Mouse (Mus musculus) forebrain, embryonic 15.5 days (tissue): ENCODE measurements around the gene Vamp3. TPM values are rescaled to one million over a fixed set of nuclear protein-coding genes. Genes with fewer than 3 reads are reported as not detected.

ENCODE experiments used
- ATAC-seq: fragments of 200-750 bp; cut with Nextera tagmentation; replicated peaks from 2 replicates; pipeline ENCODE4 v1.8.0; 2017; ENCODE audit warnings: mild to moderate bottlenecking, moderate TSS enrichment, moderate library complexity
- H3K27ac ChIP-seq: fragments of 300-500 bp; sonication (generic); replicated peaks from 2 replicates; pipeline ENCODE4 v1.5.1; 2015; ENCODE audit warnings: mild to moderate bottlenecking, inconsistent platforms
- H3K27me3 ChIP-seq: fragments of 300-500 bp; sonication (generic); 2 replicates; pipeline ENCODE4 v1.6.1; 2015; ENCODE audit warnings: inconsistent platforms
- H3K36me3 ChIP-seq: fragments of 300-500 bp; sonication (generic); 2 replicates; pipeline ENCODE4 v1.6.1; 2015; ENCODE audit warnings: mild to moderate bottlenecking, inconsistent platforms
- H3K4me1 ChIP-seq: fragments of 300-500 bp; sonication (generic); 2 replicates; pipeline ENCODE4 v1.6.1; 2015; ENCODE audit warnings: inconsistent platforms
- H3K4me2 ChIP-seq: fragments of 300-500 bp; sonication (generic); replicated peaks from 2 replicates; pipeline ENCODE4 v1.6.1; 2015; ENCODE audit warnings: mild to moderate bottlenecking, inconsistent platforms
- H3K4me3 ChIP-seq: fragments of 300-500 bp; sonication (generic); 2 replicates; pipeline ENCODE4 v1.5.1; 2015; ENCODE audit warnings: mild to moderate bottlenecking, inconsistent platforms
- H3K9ac ChIP-seq: fragments of 300-500 bp; sonication (generic); replicated peaks from 2 replicates; pipeline ENCODE4 v1.6.1; 2015; ENCODE audit warnings: mild to moderate bottlenecking, inconsistent platforms
- H3K9me3 ChIP-seq: fragments of 300-500 bp; sonication (generic); 2 replicates; pipeline ENCODE4 v1.6.1; 2016; ENCODE audit warnings: inconsistent platforms
- WGBS: fragments of 180-500 bp; shearing (Covaris S2); methylation state at CpG from one replicate; pipeline ENCODE4 v1.1.7; 2015; ENCODE audit warnings: mixed read lengths; 5-methylcytosine and 5-hydroxymethylcytosine counted together
- polyA plus RNA-seq: library from polyadenylated mRNA; unstranded; fragments of >200 nt; fragmentation: Nextera tagmentation; extraction: Ambion mirVana; gene quantifications from 2 replicates; pipeline ENCODE4 v1.2.1, GENCODE M21; 2015

Vamp3 gene
- polyA plus RNA-seq, result 69.3 and 69.4 TPM in 2 replicates

DNA sequence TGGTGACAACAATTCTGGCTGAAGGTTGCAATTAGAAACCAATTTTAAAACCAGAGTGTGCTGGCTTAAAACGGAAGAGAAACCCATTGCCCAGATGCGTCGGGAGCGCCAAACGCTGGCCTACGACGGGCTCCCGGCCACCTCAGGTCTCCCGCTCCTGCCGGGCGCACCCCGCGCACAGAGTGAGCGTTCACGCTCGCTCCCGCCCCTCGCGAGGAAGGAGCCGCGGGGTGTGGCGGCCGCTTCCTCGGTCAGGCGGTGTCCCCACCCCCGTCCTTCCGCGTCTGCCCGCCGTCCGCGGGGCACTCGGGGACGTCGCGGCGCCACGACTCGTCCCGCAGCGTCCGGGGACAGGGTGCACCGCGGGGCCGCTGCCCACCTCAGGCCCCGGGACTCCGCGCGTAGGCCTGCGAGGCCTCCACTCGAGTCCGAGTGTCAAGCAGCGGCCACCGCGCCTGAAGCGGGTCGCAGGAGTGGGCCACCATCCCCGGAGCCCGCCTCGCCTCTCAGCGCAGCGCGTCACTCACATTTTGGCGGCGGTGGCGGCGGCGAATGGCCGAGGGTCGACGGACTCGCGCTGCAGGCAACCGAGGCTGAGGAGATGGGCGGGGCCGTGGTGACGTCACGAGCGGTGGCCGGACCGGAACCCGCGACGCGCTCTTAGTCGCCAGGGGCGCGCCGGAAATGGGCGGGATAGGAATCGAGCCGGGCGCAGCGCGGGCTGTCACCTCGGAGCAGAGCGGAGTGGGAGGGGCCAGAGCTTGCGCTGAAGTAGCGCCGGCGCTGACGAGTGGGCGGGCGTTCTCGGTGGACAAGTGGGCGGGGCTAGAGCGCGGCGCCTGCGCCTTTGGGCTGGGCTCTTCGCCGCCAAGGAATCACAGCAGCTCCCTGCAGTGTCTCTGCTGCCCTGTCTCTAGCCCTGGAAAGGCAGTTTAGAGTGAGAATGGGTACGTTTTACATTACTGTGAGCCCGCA lies at the start of gene Vamp3:
Gene Vamp3 (minus strand): TSS at position 617 of the 975 bp plus-strand sequence.
- no peaks in the 10 kb centered on the region for H3K9me3 ChIP-seq
- WGBS, result under 1% methylated on average over 114 of the region's 114 CpGs

DNA sequence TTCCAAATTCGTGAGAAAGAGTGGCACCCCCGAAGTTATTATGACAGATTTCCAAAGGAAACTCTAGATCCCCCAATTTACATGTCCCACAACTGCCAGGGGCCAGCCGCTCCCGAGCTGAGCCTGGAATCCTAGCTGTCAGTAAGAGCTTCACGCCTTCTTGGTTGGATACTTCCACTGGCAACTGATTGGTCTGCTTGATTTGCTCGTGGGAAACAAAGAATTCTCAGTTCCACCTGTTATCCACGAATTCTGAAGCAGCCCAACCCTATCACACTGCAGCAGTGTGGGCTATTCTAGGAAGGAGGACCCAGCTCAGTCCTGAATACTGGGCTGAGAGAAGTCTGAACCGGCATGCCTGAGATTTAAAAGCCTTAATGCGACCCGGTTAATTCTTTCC lies 48.7 kb upstream of the Vamp3 start:
- Histone ChIP-seq H3K4me2 (peak overlapping the region; percentile 60), H3K27me3 (no peaks in the 10 kb centered on the region), H3K9ac (peak overlapping the region; percentile 85), H3K4me3 (peak overlapping the region; percentile 76), H3K36me3 (no peaks in the 10 kb centered on the region), H3K4me1 (peaks cover 62% of the 10 kb centered on the region), H3K27ac (peak overlapping the region; percentile 96), H3K9me3 (no peaks in the 10 kb centered on the region)
- ATAC-seq, result no peak
- 15% methylated on average over 10 of the region's 10 CpGs for WGBS

More for the DNA sequence above, at the start of gene Vamp3:
- Histone ChIP-seq H3K36me3 (peaks cover 38% of the 10 kb centered on the region), H3K4me3 (peak within 1 kb of the TSS; percentile 76), H3K4me1 (peaks cover 21% of the 10 kb centered on the region), H3K27me3 (no peaks in the 10 kb centered on the region), H3K27ac (peak within 1 kb of the TSS; percentile 90), H3K4me2 (peak within 1 kb of the TSS; percentile 57), H3K9ac (peak within 1 kb of the TSS; percentile 85)
- peak; percentile 99 for ATAC-seq

DNA sequence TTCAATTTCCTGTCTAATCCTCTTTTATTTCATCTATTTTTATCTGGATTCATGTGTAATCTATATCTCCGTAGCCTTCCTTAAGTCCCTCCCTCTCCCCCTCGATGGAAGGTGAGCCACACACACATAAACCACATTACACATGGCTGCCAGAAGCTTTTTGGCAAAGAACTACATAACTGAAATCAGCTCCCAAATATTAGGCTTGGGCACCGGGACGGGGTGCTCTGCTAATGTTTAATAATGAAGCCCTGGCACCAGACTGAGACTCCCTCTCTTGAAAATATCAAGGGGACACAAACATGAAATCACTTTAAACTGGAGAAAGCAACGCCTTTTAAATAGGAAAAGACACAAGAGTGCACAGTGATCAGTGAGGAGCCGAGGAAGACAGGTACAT lies 48.1 kb upstream of the Vamp3 start:
- 36% methylated on average over 6 of the region's 6 CpGs for WGBS
- no peaks in the 10 kb centered on the region for H3K9me3 ChIP-seq
- no peaks in the 10 kb centered on the region for H3K27me3 ChIP-seq
- peak overlapping the region; percentile 96 for H3K27ac ChIP-seq
- ATAC-seq, result no peak
- H3K36me3 ChIP-seq, result no peaks in the 10 kb centered on the region
- H3K9ac ChIP-seq, result peak overlapping the region; percentile 85
- H3K4me3 ChIP-seq, result peak overlapping the region; percentile 76
- peak overlapping the region; percentile 60 for H3K4me2 ChIP-seq
- H3K4me1 ChIP-seq, result peaks cover 67% of the 10 kb centered on the region

DNA sequence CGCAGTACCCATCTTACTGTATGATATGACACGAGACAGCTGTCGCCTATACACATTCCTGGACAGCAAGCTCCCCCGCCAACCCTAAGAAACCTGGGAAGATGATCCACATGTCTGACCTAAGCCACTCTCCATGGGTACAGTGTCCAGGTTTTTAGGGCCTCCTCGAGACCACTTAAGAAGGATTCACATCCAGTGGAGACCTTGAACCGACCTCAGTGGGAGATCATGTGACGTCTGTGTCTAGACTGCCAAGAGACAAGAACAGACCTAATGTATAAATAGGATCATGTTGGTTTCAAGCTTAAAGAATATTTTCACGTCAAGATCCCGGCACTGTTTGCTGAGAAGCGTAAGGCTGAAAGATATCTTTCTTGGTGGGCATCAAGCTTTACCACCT lies 46.4 kb upstream of the Vamp3 start:
- H3K4me2 ChIP-seq, result peak overlapping the region; percentile 36
- H3K27ac ChIP-seq, result peak overlapping the region; percentile 83
- peaks cover 74% of the 10 kb centered on the region for H3K4me1 ChIP-seq
- no peaks in the 10 kb centered on the region for H3K27me3 ChIP-seq
- no peak overlapping the region for H3K9ac ChIP-seq
- 76% methylated on average over 10 of the region's 10 CpGs for WGBS
- no peaks in the 10 kb centered on the region for H3K36me3 ChIP-seq
- no peak for ATAC-seq
- no peaks in the 10 kb centered on the region for H3K9me3 ChIP-seq
- H3K4me3 ChIP-seq, result no peak overlapping the region

DNA sequence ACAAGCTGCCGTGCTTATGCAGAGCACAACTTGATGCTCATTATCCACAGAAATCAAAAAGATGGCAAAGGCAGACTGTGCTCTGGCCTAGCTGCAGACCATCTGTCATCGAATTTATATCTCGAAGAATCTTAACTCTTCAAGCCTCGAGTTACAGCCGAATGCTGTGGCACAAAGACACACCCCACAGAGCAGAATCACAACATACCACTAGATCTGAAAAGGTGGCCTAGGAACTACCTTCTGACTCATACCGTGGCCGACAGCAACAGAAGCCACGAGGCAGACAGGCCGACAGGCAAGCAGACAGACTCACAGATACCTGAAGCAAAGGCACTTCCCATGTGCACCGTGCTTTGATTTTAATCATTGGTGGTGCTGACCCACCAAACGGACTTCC lies 45.9 kb upstream of the Vamp3 start:
- Histone ChIP-seq H3K27ac (peak overlapping the region; percentile 83), H3K4me3 (0 out of 2 replicates have a peak overlapping the region, but pooled peaks have one; percentile 11), H3K9ac (no peak overlapping the region; the same call in 1 of the 2 replicates), H3K27me3 (no peaks in the 10 kb centered on the region), H3K4me2 (peak overlapping the region; percentile 36), H3K9me3 (no peaks in the 10 kb centered on the region), H3K36me3 (no peaks in the 10 kb centered on the region), H3K4me1 (peaks cover 75% of the 10 kb centered on the region)
- ATAC-seq, result no peak
- 61% methylated on average over 11 of the region's 11 CpGs for WGBS

DNA sequence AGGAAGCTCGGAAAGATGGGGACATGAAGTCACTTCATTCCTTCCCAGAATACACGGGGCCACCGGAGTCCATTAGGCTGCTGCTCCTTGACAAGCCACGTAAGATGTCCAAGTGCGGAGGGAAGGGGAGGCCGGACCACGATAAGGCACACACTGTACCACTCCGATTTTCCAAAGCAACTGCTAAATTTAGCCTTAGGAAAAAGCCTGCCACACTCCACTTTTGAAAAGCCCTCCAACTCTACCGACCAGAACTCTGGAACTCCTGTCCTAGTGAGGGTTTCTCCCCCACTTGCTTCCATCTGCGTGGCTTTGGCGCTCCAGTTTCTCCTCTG lies 39.3 kb upstream of the Vamp3 start:
- 80% methylated on average over 11 of the region's 11 CpGs for WGBS
- Histone ChIP-seq H3K4me1 (peaks cover 58% of the 10 kb centered on the region), H3K9ac (no peak overlapping the region), H3K27ac (peak overlapping the region; percentile 23; the same call in 1 of the 2 replicates), H3K4me2 (no peak overlapping the region), H3K9me3 (no peaks in the 10 kb centered on the region), H3K4me3 (no peak overlapping the region), H3K36me3 (no peaks in the 10 kb centered on the region), H3K27me3 (no peaks in the 10 kb centered on the region)
- ATAC-seq, result no peak

DNA sequence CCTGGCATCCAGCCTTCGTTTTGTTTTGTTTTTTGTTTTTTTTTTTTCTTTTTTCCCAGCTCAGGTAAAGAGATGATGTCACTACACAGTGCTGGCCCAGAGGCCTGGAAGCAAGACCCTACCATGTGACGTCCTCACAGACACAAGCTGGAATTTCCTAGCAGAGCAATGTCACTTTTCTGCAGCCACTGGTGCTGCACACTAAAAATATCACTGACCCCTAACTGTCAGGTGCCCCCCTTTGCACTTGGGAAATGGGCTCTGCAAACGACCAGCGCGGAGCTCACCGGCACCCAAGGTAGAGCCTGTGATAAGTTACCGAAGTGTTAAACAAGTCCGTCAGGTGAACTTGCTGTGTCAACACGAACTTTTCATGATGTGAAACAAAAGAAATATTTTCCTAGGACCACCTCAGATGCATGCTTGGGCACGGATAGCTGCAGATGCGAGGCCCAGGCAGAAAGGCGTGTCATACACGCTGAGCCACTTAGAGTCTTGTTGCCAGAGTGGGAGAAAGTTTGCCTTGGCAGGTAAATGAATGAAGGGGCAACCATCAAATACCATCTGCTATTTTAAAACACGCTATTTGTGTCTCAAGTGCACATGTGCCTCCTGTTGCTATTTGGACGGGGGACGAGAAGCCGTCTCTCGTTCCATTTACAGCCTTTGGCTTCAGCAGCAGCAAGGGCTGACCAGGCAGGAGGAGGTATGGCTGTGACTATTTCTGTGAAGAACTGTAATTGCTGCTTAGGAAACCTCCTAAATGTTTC lies 38.8 kb upstream of the Vamp3 start:
- no peak overlapping the region for H3K4me2 ChIP-seq
- H3K27me3 ChIP-seq, result no peaks in the 10 kb centered on the region
- H3K27ac ChIP-seq, result 0 out of 2 replicates have a peak overlapping the region, but pooled peaks have one; percentile 23
- H3K4me3 ChIP-seq, result no peak overlapping the region
- H3K36me3 ChIP-seq, result no peaks in the 10 kb centered on the region
- H3K9ac ChIP-seq, result no peak overlapping the region
- 74% methylated on average over 18 of the region's 18 CpGs for WGBS
- no peak for ATAC-seq
- peaks cover 53% of the 10 kb centered on the region for H3K4me1 ChIP-seq
- H3K9me3 ChIP-seq, result no peaks in the 10 kb centered on the region

DNA sequence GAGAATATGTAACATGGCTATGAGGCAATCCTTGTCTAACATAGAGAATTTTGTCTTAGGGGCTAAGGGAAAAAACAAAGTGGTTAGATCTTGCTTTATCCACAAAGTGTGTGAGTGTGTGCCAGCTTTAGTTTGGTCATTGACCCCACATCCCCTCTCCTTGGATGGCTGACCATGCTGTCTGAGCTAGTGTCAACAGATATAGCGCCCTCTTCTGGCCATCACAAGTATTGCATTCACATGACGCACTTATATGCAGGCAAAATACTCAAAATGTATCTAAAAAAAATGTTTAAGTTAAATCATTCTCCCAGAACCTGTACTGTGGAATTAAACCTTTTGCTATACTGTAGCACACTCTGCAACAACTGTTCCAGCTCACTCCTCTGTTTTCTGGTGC lies 37.4 kb upstream of the Vamp3 start:
- H3K9me3 ChIP-seq, result no peaks in the 10 kb centered on the region
- no peak for ATAC-seq
- no peak overlapping the region for H3K9ac ChIP-seq
- H3K27ac ChIP-seq, result no peak overlapping the region
- no peak overlapping the region for H3K4me3 ChIP-seq
- peaks cover 51% of the 10 kb centered on the region for H3K4me1 ChIP-seq
- no peak overlapping the region for H3K4me2 ChIP-seq
- no peaks in the 10 kb centered on the region for H3K36me3 ChIP-seq
- no peaks in the 10 kb centered on the region for H3K27me3 ChIP-seq
- WGBS, result 42% methylated on average over 2 of the region's 2 CpGs

DNA sequence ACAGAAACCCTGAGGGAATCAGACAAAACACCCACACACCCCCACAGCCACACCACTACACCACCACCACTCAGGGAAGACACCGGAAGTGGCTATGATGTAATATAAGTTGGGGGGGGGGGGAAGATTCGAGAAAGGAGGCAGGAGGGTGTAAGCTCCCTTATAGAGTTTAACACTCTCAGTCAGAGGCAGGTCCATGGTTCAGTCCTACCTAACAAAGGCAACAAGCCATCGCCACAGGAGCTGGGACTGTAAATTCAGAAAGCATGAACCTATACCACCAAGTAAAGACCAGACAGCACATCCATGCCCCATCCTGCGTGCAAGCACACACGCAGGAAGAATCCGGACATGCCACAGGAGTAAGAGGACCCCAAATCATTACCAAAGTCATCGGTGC lies 31.5 kb upstream of the Vamp3 start, which contains the start of gene Gm13090:
Gene Gm13090 (plus strand): TSS at position 301 of the 400 bp plus-strand sequence.
- Histone ChIP-seq H3K9ac (no peak within 1 kb of the TSS), H3K4me3 (no peak within 1 kb of the TSS), H3K36me3 (peaks cover 41% of the 10 kb centered on the region), H3K4me2 (no peak within 1 kb of the TSS), H3K4me1 (peaks cover 27% of the 10 kb centered on the region), H3K9me3 (no peaks in the 10 kb centered on the region), H3K27ac (peak within 1 kb of the TSS; percentile 54), H3K27me3 (no peaks in the 10 kb centered on the region)
- no peak for ATAC-seq
- 84% methylated on average over 7 of the region's 7 CpGs for WGBS

DNA sequence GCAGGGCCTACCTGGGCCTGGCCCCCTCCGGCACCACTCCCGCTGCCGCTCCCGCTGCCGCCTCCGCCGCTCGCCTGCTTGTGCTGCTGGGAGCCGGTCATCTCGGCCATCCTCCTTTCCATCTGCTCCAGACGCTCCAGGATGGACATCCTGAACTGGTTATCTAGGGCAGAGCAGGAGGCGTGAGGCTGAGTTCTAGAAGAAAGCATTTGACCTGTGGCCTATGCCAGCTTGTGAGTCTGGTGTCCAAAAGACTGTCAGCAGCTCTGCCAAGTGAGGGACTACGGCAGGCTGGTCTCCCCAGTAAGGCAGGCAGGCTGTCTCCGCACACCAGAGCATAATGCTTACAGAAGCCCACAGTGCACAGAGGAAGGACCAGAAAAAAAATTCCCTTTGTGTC lies 31.1 kb upstream of the Vamp3 start:
- Histone ChIP-seq H3K27me3 (no peaks in the 10 kb centered on the region), H3K4me2 (no peak overlapping the region), H3K4me1 (peaks cover 27% of the 10 kb centered on the region), H3K9ac (no peak overlapping the region), H3K4me3 (no peak overlapping the region), H3K27ac (peak overlapping the region; percentile 54), H3K9me3 (no peaks in the 10 kb centered on the region), H3K36me3 (peaks cover 46% of the 10 kb centered on the region)
- 86% methylated on average over 14 of the region's 14 CpGs for WGBS
- no peak for ATAC-seq

DNA sequence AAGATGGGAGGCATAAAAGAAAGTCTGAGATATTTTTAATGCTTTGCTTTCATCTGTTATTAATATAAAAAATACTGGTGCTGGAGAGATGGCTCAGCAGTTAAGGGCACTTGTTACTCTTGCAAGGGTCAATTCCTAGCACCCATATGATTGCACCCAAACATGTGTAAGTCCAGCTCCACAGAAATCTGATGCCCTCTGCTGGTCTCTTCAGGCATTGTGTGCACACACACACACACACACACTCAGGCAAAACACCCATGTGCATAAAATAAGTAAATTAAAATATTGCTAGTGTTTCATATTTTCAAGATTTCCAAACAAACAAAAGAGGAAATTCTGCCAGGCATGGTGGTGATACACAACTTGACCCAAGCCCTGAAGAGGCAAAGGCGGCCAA lies 29.6 kb upstream of the Vamp3 start:
- Histone ChIP-seq H3K9ac (no peak overlapping the region), H3K9me3 (no peaks in the 10 kb centered on the region), H3K27ac (no peak overlapping the region), H3K27me3 (no peaks in the 10 kb centered on the region), H3K4me2 (no peak overlapping the region), H3K36me3 (peaks cover 60% of the 10 kb centered on the region), H3K4me3 (no peak overlapping the region), H3K4me1 (peaks cover 27% of the 10 kb centered on the region)
- 98% methylated on average over 1 of the region's 1 CpGs for WGBS
- no peak for ATAC-seq

DNA sequence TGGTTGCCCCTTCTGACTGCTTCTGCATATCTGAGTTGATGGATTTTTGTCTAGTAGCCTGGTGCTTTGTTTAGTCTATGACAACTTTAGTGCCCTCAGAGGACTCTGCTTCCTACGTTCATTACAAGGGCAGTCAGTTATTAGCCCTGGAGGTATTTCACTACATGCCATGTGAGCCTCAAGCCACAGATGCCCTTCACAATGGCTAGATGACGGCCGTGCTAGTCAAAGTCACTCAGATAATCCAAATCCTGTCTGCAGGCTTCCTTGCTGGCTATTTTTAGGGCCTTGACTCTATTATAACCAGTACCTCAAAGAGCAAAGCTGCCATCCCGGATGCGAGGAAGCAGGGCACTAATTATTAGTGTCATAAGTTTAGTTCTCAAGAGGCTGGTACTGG lies 25.3 kb upstream of the Vamp3 start:
- Histone ChIP-seq H3K4me3 (no peak overlapping the region), H3K27ac (no peak overlapping the region), H3K9me3 (no peaks in the 10 kb centered on the region), H3K27me3 (no peaks in the 10 kb centered on the region), H3K9ac (no peak overlapping the region), H3K4me2 (no peak overlapping the region), H3K36me3 (peaks cover 94% of the 10 kb centered on the region), H3K4me1 (no peaks in the 10 kb centered on the region)
- no peak for ATAC-seq
- 87% methylated on average over 5 of the region's 5 CpGs for WGBS
